Mouse (Mus musculus) kidney, postnatal 14 days (tissue): Measurements from ENCODE around the gene Olfr804.

Experiments
- DNase-seq: peaks from one replicate; pipeline ENCODE4 v3.0.0; 2022; ENCODE audit warnings: mixed read lengths

Olfr804 gene

GRCm38 (mm10) chr10:129702910-129703309, at the start of gene Olfr804:
Gene Olfr804 (plus strand): TSS chr10:129703210.
- DNase-seq = no peak

- DNase-seq = no peak
Observed at GRCm38 (mm10) chr10:129657394-129657793, 45.6 kb upstream of the Olfr804 start, which contains the start of gene Olfr800. Gene Olfr800 (plus strand): TSS chr10:129657694.

- DNase-seq = no peak
Observed at GRCm38 (mm10) chr10:129673765-129674164, 29.2 kb upstream of the Olfr804 start, which contains the start of gene Olfr801. Gene Olfr801 (minus strand): TSS chr10:129673865.

- DNase-seq = no peak
Observed at GRCm38 (mm10) chr10:129688069-129688468, 14.9 kb upstream of the Olfr804 start, which contains the start of gene Olfr802. Gene Olfr802 (minus strand): TSS chr10:129688169.

GRCm38 (mm10) chr10:129694186-129694585, 8.8 kb upstream of the Olfr804 start, which contains the start of gene Olfr803:
Gene Olfr803 (minus strand): TSS chr10:129694286.
- no peak for DNase-seq

- DNase-seq = no peak
Observed at GRCm38 (mm10) chr10:129729275-129729674, 26.3 kb downstream of the Olfr804 start, which contains the start of gene Olfr805. Gene Olfr805 (minus strand): TSS chr10:129729375.

GRCm38 (mm10) chr10:129741821-129742220, 38.8 kb downstream of the Olfr804 start, which contains the start of gene Olfr806:
Gene Olfr806 (minus strand): TSS chr10:129741921.
- DNase-seq = no peak

GRCm38 (mm10) chr10:129757693-129758092, 54.7 kb downstream of the Olfr804 start, which contains the start of gene Olfr807:
Gene Olfr807 (minus strand): TSS chr10:129757793.
- no peak for DNase-seq
